Mouse (Mus musculus) left cerebral cortex, adult 18-20 months (tissue): ENCODE data around the gene Armcx4. TPM values are rescaled to one million over a fixed set of nuclear protein-coding genes. Genes with fewer than 3 reads are reported as not detected.

Experiments
- DNase-seq, 2 experiments: peaks; one replicate each; pipeline ENCODE4 v3.0.0; 2021 to 2022; ENCODE audit warnings: low spot score in 2 of 2, mixed read lengths in 1 of 2
- total RNA-seq, 2 experiments: library from RNA; stranded (reverse); gene quantifications; 2 replicates each; pipeline ENCODE4 v1.2.3; 2021

Gene Armcx4
- total RNA-seq, 2 experiments from 2014 or later = 36.1 to 38.8 TPM

GRCm38 (mm10) chrX:134741862-134742261 lies 55.5 kb downstream of the Armcx4 start:
- DNase-seq = no peak

Other genes starting within 250 kb of the Armcx4 start
- gene Taf7l, start 210.0 kb upstream of the Armcx4 start, total RNA-seq = not detected
- 10 to 100 TPM; 14.2 to 18.6 TPM for gene Timm8a1, start 144.7 kb upstream of the Armcx4 start, total RNA-seq
- 1 to 10 TPM in 1 of 2 experiments, under 1 TPM in 1; 0.89 to 1.3 TPM for gene Btk, start 102.9 kb upstream of the Armcx4 start, total RNA-seq
- 100 to 1,000 TPM; 131 to 132 TPM for gene Rpl36a, start 100.9 kb upstream of the Armcx4 start, total RNA-seq
- 10 to 100 TPM; 11.4 to 12.1 TPM for gene Gla, start 85.4 kb upstream of the Armcx4 start, total RNA-seq
- gene Hnrnph2, start 85.3 kb upstream of the Armcx4 start, total RNA-seq = 100 to 1,000 TPM; 161 to 167 TPM
- gene Armcx1, start 31.4 kb downstream of the Armcx4 start, total RNA-seq = 10 to 100 TPM; 69.4 to 76.9 TPM
- 1 to 10 TPM; 5.9 to 7.3 TPM for gene Armcx6, start 64.9 kb downstream of the Armcx4 start, total RNA-seq
- gene Armcx3, start 70.1 kb downstream of the Armcx4 start, total RNA-seq = 10 to 100 TPM; 70.4 to 79.8 TPM
- 10 to 100 TPM; 87.5 to 94.1 TPM for gene Armcx2, start 122.7 kb downstream of the Armcx4 start, total RNA-seq